Mouse (Mus musculus) midbrain, embryonic 12.5 days (tissue): ENCODE measurements around the gene Gpr135. TPM values are rescaled to one million over a fixed set of nuclear protein-coding genes. Genes with fewer than 3 reads are reported as not detected.

Experiments
- ATAC-seq: fragments of 200-750 bp; cut with Nextera tagmentation; 2 replicates; pipeline ENCODE4 v1.8.0; 2017; ENCODE audit warnings: low read depth, moderate TSS enrichment, moderate library complexity; ENCODE audit not compliant: low FRiP score
- H3K27ac ChIP-seq: fragments of 300-500 bp; sonication (generic); replicated peaks from 2 replicates; pipeline ENCODE4 v1.5.1; 2016; ENCODE audit warnings: mild to moderate bottlenecking
- H3K27me3 ChIP-seq: fragments of 300-500 bp; sonication (generic); 2 replicates; pipeline ENCODE4 v1.6.1; 2016; ENCODE audit warnings: mild to moderate bottlenecking
- H3K36me3 ChIP-seq: fragments of 300-500 bp; sonication (generic); 2 replicates; pipeline ENCODE4 v1.6.1; 2016
- H3K4me1 ChIP-seq: fragments of 300-500 bp; sonication (generic); 2 replicates; pipeline ENCODE4 v1.6.1; 2016
- H3K4me2 ChIP-seq: fragments of 300-500 bp; sonication (generic); replicated peaks from 2 replicates; pipeline ENCODE4 v1.6.1; 2016; ENCODE audit warnings: mild to moderate bottlenecking, moderate library complexity
- H3K4me3 ChIP-seq: fragments of 300-500 bp; sonication (generic); 2 replicates; pipeline ENCODE4 v1.5.1; 2016; ENCODE audit warnings: mild to moderate bottlenecking
- H3K9ac ChIP-seq: fragments of 300-500 bp; sonication (generic); replicated peaks from 2 replicates; pipeline ENCODE4 v1.6.1; 2016; ENCODE audit warnings: mild to moderate bottlenecking, moderate library complexity
- H3K9me3 ChIP-seq: fragments of 300-500 bp; sonication (generic); 2 replicates; pipeline ENCODE4 v1.6.1; 2016; ENCODE audit warnings: mild to moderate bottlenecking
- WGBS: fragments of 180-500 bp; shearing (Covaris S2); methylation state at CpG from one replicate; pipeline ENCODE4 v1.1.7; 2016; 5-methylcytosine and 5-hydroxymethylcytosine counted together
- polyA plus RNA-seq: library from polyadenylated mRNA; unstranded; fragments of >200 nt; fragmentation: Nextera tagmentation; extraction: Ambion mirVana; gene quantifications from 2 replicates; pipeline ENCODE4 v1.2.1, GENCODE M21; 2016

Gpr135 gene
- polyA plus RNA-seq: 1.7 and 2.3 TPM in 2 replicates

DNA sequence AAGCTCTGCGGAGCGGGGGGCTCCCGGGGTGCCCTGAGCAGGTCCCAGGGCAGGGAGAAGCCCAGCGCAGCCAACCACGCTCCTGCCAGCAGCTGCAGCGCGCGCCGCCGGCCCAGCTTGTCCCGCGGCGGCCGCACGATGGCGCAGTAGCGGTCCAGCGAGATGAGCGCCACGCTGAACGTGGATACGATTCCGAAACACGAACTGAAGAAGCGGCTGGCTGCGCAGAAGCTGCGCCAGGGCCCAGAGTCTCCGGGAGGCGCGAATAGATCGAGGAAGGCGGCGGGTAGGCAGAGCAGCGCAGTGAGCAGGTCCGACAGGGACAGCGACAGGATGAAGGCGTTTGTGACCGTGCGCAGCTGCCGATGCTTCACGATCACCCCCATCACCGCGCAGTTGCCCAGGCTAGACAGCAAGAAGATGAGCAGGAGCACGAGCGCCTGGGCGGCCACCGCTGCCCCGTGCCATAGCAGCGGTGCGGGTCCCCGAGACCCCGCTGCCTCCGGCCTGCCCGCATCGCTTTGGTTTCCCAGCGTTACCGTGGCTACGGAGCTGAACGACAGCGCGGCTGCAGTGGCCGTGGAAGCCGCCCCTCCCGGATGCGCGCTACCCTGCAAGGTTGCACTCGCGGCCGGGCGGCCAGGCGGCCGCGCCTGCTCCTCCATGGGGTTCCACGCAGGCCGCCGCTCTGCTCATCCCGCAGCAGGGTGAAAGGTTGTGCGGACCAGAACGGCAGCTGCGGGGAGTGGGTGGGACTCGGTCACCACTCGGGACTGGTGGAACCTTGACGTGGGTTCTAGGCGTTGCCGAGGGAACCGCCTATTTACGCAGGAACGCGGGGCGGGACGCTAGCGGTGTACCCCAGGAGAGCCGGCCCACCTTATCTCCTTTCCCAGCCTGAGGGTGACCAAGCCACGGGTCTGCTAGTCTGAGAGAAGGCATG is at the start of gene Gpr135:
Gene Gpr135 (minus strand): TSS at position 799 of the 943 bp plus-strand sequence.
- Histone ChIP-seq H3K36me3 (0 out of 2 replicates have a peak, but pooled peaks cover 4% of the 10 kb centered on the region), H3K9ac (peak within 1 kb of the TSS; percentile 74), H3K4me3 (peak within 1 kb of the TSS; percentile 64), H3K27me3 (peaks cover 38% of the 10 kb centered on the region), H3K9me3 (no peaks in the 10 kb centered on the region), H3K4me1 (peaks cover 8% of the 10 kb centered on the region), H3K27ac (peak within 1 kb of the TSS; percentile 83), H3K4me2 (peak within 1 kb of the TSS; percentile 95)
- ATAC-seq: peak; percentile 87
- WGBS: under 1% methylated on average over 94 of the region's 94 CpGs

DNA sequence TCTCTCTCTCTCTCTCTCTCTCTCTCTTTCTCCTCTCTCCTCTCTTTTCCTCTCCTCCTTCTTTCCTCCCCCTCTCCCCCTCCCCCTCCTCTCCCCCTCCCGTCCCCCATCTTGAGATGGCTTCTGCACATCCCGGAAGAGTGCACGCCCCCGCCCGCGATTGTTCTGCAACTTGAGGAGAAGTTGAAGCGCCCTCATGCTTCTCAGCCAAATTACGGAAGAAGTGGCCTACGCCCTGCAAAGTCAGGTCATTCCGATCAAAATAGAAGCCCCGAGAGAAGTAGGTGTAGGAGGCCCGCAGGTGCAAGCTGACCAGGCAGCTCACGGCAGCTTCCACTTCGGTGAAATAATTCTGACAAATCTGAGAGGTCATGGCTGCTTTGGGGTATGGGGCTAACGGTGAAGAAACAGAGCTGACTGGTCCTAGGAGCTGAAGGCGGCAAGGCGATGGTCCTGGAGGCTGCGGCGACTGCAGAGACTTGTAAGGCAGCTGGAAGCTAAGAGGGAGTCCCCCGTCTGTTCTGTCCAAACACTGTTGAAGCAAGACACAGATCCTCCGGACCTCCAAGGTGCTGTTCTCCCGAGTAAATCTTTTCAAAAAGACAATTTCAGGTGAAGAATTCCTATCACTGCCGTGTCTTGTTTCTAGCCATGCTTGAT is 44.9 kb upstream of the Gpr135 start:
- no peak overlapping the region for H3K4me3 ChIP-seq
- ATAC-seq: no peak
- no peaks in the 10 kb centered on the region for H3K9me3 ChIP-seq
- H3K4me1 ChIP-seq: no peaks in the 10 kb centered on the region
- H3K9ac ChIP-seq: no peak overlapping the region
- H3K4me2 ChIP-seq: no peak overlapping the region
- no peak overlapping the region for H3K27ac ChIP-seq
- H3K27me3 ChIP-seq: no peaks in the 10 kb centered on the region
- H3K36me3 ChIP-seq: no peaks in the 10 kb centered on the region
- WGBS: 83% methylated on average over 22 of the region's 23 CpGs

DNA sequence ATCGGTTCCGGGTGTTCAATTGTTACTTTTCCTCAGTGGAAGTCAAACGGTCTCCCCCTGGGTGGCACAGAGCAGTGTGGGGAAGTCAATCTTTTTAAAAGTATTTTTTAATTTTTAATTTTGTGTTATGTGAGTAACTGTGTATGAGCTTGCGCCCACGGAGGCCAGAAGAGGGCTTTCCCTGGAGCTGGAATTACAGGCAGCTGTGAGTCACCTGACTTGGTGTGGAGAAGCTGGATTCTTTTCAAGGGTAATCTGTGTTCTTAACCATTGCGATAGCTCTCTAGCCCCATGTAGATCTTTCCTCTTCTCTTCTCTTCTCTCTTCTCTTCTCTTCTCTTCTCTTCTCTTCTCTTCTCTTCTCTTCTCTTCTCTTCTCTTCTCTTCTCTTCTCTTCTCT is 44.2 kb upstream of the Gpr135 start:
- no peak overlapping the region for H3K4me3 ChIP-seq
- no peak for ATAC-seq
- H3K36me3 ChIP-seq: no peaks in the 10 kb centered on the region
- no peaks in the 10 kb centered on the region for H3K27me3 ChIP-seq
- H3K9ac ChIP-seq: no peak overlapping the region
- H3K4me1 ChIP-seq: no peaks in the 10 kb centered on the region
- no peak overlapping the region for H3K4me2 ChIP-seq
- 76% methylated on average over 6 of the region's 6 CpGs for WGBS
- H3K27ac ChIP-seq: no peak overlapping the region
- no peaks in the 10 kb centered on the region for H3K9me3 ChIP-seq

DNA sequence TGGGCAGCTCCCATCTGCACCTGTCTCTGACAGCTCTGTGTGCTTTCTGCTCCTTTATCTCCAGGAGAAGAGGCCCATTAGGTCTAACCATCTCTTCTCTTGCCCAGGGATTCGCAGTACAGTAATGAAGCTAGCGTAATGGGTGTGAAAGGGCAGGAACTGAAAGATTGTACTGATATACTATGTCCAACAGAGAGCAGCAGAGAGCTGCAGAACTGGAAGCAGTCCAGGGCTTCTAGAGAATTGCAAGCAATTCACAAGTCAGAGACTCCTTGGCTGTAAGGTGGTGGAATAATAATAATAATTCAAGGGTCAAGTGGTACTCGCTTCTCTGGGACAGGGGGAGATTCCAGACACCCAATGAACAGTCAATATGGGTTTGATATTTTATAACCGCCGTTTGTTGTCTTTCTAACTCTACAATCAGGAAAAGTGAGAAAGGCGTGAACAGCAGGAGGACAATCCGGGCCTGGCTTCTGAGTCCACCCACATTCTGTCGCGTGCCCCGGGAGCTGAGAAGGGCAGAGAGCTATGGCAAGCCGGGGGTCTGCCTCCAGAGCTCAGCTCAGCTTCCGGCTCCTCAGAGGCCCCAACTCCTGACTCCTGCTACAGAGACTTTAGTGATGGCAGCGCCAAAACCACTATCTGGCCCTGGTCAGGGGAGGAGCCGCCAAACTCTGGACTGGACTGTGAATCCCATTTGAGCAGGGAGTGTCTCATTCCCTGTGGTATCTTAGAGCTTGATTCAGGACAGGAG is 33.8 kb upstream of the Gpr135 start:
- Histone ChIP-seq H3K4me3 (no peak overlapping the region), H3K4me2 (0 out of 2 replicates have a peak overlapping the region, but pooled peaks have one; percentile 23), H3K27ac (no peak overlapping the region), H3K4me1 (peaks cover 3% of the 10 kb centered on the region; the same call in 1 of the 2 replicates), H3K9me3 (no peaks in the 10 kb centered on the region), H3K36me3 (peaks cover 13% of the 10 kb centered on the region), H3K27me3 (peaks cover 7% of the 10 kb centered on the region; the same call in 1 of the 2 replicates), H3K9ac (no peak overlapping the region)
- ATAC-seq: no peak
- 31% methylated on average over 14 of the region's 14 CpGs for WGBS

DNA sequence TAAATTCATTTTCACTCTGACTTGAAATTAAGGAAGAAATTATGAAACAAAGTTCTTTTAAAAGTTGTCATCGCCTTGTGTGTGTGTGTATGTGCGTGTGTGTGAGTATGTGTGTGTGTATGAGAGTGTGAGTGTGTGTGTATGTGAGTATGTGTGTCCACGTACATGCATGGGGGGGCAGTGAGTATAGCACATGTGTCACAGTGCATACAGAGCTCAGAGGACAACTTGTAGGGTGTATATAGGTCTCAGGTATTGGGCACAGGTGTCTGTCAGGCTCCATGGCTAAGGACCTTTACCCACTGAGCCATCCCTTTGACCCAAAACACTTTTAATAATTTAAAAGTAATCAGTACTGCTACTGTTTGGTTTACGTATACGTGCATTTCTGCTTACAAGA is 33.1 kb upstream of the Gpr135 start:
- peaks cover 7% of the 10 kb centered on the region; the same call in 1 of the 2 replicates for H3K27me3 ChIP-seq
- no peak overlapping the region for H3K27ac ChIP-seq
- no peak for ATAC-seq
- H3K4me3 ChIP-seq: no peak overlapping the region
- H3K4me2 ChIP-seq: no peak overlapping the region
- peaks cover 3% of the 10 kb centered on the region; the same call in 1 of the 2 replicates for H3K4me1 ChIP-seq
- no peak overlapping the region for H3K9ac ChIP-seq
- no peaks in the 10 kb centered on the region for H3K9me3 ChIP-seq
- WGBS: 85% methylated on average over 5 of the region's 5 CpGs
- H3K36me3 ChIP-seq: peaks cover 13% of the 10 kb centered on the region

DNA sequence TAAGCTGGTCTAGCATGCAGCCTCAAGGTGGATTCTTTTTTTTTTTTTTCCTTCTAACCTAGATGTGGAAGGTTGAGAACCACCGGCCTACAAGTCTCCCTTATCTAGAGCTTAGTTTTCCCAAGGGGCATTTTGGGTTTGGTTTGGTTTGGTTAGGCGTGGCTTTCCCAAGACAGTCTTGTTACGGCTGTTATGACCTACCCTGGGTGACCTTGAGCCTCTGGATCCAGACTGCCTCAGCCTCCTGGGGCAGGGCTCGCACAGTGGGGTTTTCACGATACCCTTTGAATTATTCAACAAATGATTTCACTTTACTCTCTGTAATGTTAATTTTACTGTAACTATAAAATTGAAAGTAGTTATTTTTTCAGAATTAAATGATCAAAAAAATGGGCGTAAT is 31.9 kb upstream of the Gpr135 start:
- no peaks in the 10 kb centered on the region for H3K9me3 ChIP-seq
- H3K4me2 ChIP-seq: no peak overlapping the region
- H3K9ac ChIP-seq: no peak overlapping the region
- H3K27ac ChIP-seq: no peak overlapping the region
- ATAC-seq: no peak
- H3K36me3 ChIP-seq: peaks cover 19% of the 10 kb centered on the region
- 87% methylated on average over 6 of the region's 6 CpGs for WGBS
- H3K4me3 ChIP-seq: no peak overlapping the region
- peaks cover 7% of the 10 kb centered on the region; the same call in 1 of the 2 replicates for H3K27me3 ChIP-seq
- peaks cover 3% of the 10 kb centered on the region; the same call in 1 of the 2 replicates for H3K4me1 ChIP-seq

DNA sequence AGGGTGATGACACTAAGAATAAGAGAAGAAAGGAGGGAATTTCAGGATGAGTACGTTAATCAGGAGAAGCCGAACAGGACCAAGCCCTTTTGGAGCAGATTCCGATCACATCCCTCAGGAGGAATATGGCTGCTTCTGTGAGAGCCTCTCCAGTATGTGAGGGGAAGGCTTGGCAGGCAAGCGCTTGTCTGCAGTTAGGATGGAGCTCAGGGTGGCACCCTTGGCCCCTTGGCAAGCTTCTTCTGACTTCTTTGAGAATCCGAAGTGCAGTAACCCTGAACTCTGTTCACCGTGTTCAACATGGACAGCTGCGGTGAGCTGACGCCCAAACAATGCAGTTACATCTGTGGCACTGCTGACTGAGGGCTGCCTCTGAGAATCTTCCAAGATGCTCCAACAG is 26.0 kb upstream of the Gpr135 start:
- 93% methylated on average over 8 of the region's 8 CpGs for WGBS
- no peak for ATAC-seq
- H3K36me3 ChIP-seq: peaks cover 73% of the 10 kb centered on the region
- H3K4me2 ChIP-seq: no peak overlapping the region
- H3K27ac ChIP-seq: no peak overlapping the region
- H3K9ac ChIP-seq: no peak overlapping the region
- H3K4me3 ChIP-seq: no peak overlapping the region
- H3K27me3 ChIP-seq: no peaks in the 10 kb centered on the region
- H3K9me3 ChIP-seq: no peaks in the 10 kb centered on the region
- H3K4me1 ChIP-seq: no peaks in the 10 kb centered on the region

DNA sequence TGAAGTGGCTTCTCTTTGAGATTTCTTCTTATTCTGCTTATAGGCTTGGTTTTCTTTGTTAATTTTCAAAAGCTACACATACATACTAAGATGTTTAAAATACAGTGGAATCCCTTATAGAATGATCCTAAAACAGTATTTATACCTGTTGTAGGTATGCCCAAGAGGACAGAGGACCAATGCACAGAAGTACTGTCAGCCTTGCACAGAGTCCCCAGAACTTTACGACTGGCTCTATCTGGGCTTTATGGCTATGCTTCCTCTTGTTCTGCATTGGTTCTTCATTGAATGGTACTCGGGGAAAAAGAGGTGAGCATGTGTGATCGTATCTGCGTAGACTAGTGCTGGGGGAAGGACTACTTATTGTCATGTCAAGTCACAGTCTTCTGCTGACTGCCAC is 18.9 kb upstream of the Gpr135 start:
- no peak for ATAC-seq
- H3K36me3 ChIP-seq: peaks cover 44% of the 10 kb centered on the region
- WGBS: 90% methylated on average over 4 of the region's 4 CpGs

DNA sequence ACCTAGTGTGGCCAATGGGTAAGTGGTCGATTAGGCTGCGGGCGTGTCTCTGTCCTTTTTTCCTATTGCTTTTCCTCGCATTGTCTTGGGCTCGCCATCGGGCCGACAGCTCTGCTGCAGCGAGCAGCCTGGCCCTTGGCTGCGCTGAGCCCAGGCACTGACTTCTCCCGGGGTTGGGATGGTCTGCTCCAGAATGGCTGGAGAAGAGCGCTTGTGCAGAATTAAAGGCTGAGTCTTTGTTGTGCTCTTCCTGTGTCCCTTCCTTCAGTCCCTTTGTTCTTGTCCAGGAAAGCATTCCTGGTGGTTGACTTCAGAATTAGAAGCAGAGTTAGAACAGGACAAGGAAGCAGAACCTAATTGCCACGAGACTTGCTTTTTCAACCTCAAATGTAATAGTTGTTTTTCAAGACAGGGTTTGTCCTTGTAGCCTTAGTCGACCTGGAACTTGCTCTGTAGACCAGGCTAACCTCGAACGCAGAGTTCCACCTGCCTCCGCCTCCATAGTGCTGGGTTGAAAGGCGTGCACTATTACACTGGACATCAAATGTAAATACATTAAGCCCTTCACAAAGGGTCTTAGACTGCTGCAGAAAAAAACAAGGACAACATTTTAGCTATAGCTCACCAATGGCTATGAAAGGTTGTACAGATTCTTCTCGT is 15.4 kb upstream of the Gpr135 start:
- Histone ChIP-seq H3K27me3 (no peaks in the 10 kb centered on the region), H3K9me3 (no peaks in the 10 kb centered on the region), H3K27ac (peak overlapping the region; percentile 98), H3K36me3 (peaks cover 9% of the 10 kb centered on the region), H3K4me2 (peak overlapping the region; percentile 71), H3K4me1 (peaks cover 32% of the 10 kb centered on the region), H3K9ac (peak overlapping the region; percentile 87), H3K4me3 (peak overlapping the region; percentile 69)
- under 1% methylated on average over 18 of the region's 18 CpGs for WGBS
- ATAC-seq: no peak

More for the DNA sequence above, 18.9 kb upstream of the Gpr135 start:
- Histone ChIP-seq H3K27me3 (no peaks in the 10 kb centered on the region), H3K4me1 (peaks cover 20% of the 10 kb centered on the region), H3K4me2 (no peak overlapping the region), H3K9me3 (no peaks in the 10 kb centered on the region), H3K9ac (no peak overlapping the region), H3K27ac (no peak overlapping the region), H3K4me3 (no peak overlapping the region)

DNA sequence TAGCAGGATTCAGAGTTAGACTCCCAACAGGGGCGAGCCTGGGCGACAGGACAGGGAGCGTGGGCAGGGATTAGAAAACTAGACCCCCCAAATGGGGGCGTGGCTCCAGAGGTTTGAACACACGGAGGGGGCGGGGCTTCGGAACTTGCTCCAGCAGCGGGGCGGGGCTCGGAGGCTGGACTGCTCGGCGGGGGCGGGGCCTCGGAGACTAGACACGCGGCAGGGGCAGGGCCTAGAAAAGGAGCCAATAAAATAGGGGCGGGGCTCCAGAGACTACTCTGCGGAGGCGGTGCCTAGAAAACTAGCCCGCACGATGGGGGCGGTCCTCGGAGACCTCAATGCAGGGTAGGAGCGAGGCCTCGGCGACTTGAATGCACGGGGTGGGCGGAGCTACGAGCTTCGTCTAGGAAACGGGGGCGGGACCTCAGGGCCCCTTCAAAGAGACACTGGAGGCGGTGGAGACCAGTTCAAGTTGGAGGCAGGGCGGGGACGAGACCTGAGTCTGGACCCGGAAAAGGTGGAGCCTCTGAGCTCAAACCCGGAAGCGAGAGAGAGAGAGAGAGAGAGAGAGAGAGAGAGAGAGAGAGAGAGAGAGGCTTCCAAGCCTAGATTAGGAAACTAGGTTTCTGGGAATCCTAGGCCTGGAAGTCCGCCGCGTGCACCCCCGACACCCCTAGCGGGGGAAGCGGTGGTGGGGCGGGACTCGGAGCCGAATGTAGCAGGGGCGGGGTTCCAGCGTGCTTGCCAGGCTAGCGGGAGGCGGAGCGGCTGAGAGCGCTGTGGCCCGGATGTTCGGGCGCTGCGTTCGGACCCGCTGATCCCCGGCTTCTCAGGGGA is 14.6 kb upstream of the Gpr135 start, which contains the start of the genes L3hypdh and Jkamp:
Gene L3hypdh (minus strand): TSS at position 111 of the 837 bp plus-strand sequence.
Gene Jkamp (plus strand): TSS at position 261 of the 837 bp plus-strand sequence.
- ATAC-seq: peak; percentile 97
- peaks cover 32% of the 10 kb centered on the region for H3K4me1 ChIP-seq
- H3K4me3 ChIP-seq: peak within 1 kb of the TSS; percentile 69
- H3K27me3 ChIP-seq: no peaks in the 10 kb centered on the region
- under 1% methylated on average over 59 of the region's 60 CpGs for WGBS
- peak within 1 kb of the TSS; percentile 83 for H3K4me2 ChIP-seq
- H3K27ac ChIP-seq: peak within 1 kb of the TSS; percentile 98
- no peaks in the 10 kb centered on the region for H3K9me3 ChIP-seq
- peaks cover 7% of the 10 kb centered on the region for H3K36me3 ChIP-seq
- peak within 1 kb of the TSS; percentile 87 for H3K9ac ChIP-seq
